In genomic region chr2:130818838-130819647, GRCm38 (mm10) we compare ENCODE assay signal across 9 mouse cellular contexts.
DNase-seq lines count a peak whose midpoint lies in the region; ATAC-seq lines count a peak whose summit lies in the region.
"Had no signal": no experiment of that assay in that cellular context is flagged by ENCODE, and none has a peak within 500 bp of the region (broad histone marks: within the 10 kb centered on the region; RNA-seq: fewer than 3 reads in every experiment).

No protein-coding gene starts in this region.

- ATAC-seq in embryonic facial prominence, embryonic 12.5 days (ENCODE audit: insufficient number of reproducible peaks, insufficient read depth, low FRiP score, low TSS enrichment), result no peak
- ATAC-seq in neural tube, embryonic 12.5 days (ENCODE audit: low FRiP score, low read depth), result peak; percentile 77

- no peak overlapping the region for H3K4me2 ChIP-seq in embryonic facial prominence, embryonic 12.5 days (replicated peaks)
- peak overlapping the region; percentile 23; the same call in 1 of the 2 replicates for H3K4me2 ChIP-seq in neural tube, embryonic 12.5 days (replicated peaks)
- H3K4me2 ChIP-seq: stomach, embryonic 15.5 days had no signal

- no peaks in the 10 kb centered on the region for H3K27me3 ChIP-seq in embryonic facial prominence, embryonic 12.5 days
- H3K27me3 ChIP-seq in embryonic facial prominence, embryonic 10.5 days (replicated peaks; ENCODE audit: low read depth, poor library complexity, severe bottlenecking), result no peaks in the 10 kb centered on the region
- H3K27me3 ChIP-seq in neural tube, embryonic 12.5 days (replicated peaks), result no peaks in the 10 kb centered on the region
- no peaks in the 10 kb centered on the region for H3K27me3 ChIP-seq in limb, embryonic 10.5 days (ENCODE audit: low read depth, poor library complexity, severe bottlenecking)
- H3K27me3 ChIP-seq: stomach, embryonic 15.5 days had no signal

- peak overlapping the region; percentile 50; the same call in 1 of the 2 replicates for H3K27ac ChIP-seq in embryonic facial prominence, embryonic 12.5 days
- H3K27ac ChIP-seq in embryonic facial prominence, embryonic 10.5 days (replicated peaks), result no peak overlapping the region
- peak overlapping the region; percentile 55; the same call in 1 of the 2 replicates for H3K27ac ChIP-seq in neural tube, embryonic 12.5 days
- no peak overlapping the region for H3K27ac ChIP-seq in limb, embryonic 10.5 days
- H3K27ac ChIP-seq: stomach, embryonic 15.5 days had no signal

- no peak overlapping the region for H3K9ac ChIP-seq in embryonic facial prominence, embryonic 12.5 days
- H3K9ac ChIP-seq in neural tube, embryonic 12.5 days, result no peak overlapping the region
- H3K9ac ChIP-seq: stomach, embryonic 15.5 days had no signal

- WGBS in embryonic facial prominence, embryonic 12.5 days, result 42% methylated on average over 11 of the region's 11 CpGs
- WGBS in embryonic facial prominence, embryonic 10.5 days, result 39% methylated on average over 11 of the region's 11 CpGs
- WGBS in neural tube, embryonic 12.5 days, result 21% methylated on average over 11 of the region's 11 CpGs
- 83% methylated on average over 11 of the region's 11 CpGs for WGBS in limb, embryonic 10.5 days

- peaks cover 4% of the 10 kb centered on the region for H3K36me3 ChIP-seq in embryonic facial prominence, embryonic 12.5 days
- peaks cover 30% of the 10 kb centered on the region for H3K36me3 ChIP-seq in embryonic facial prominence, embryonic 10.5 days (replicated peaks)
- H3K36me3 ChIP-seq in neural tube, embryonic 12.5 days, result peaks cover 22% of the 10 kb centered on the region
- peaks cover 7% of the 10 kb centered on the region for H3K36me3 ChIP-seq in limb, embryonic 10.5 days

- H3K4me1 ChIP-seq in embryonic facial prominence, embryonic 12.5 days, result peaks cover 13% of the 10 kb centered on the region
- peaks cover 19% of the 10 kb centered on the region for H3K4me1 ChIP-seq in embryonic facial prominence, embryonic 10.5 days
- peaks cover 7% of the 10 kb centered on the region; the same call in 1 of the 2 replicates for H3K4me1 ChIP-seq in neural tube, embryonic 12.5 days
- H3K4me1 ChIP-seq in limb, embryonic 10.5 days, result peaks cover 10% of the 10 kb centered on the region
- H3K4me1 ChIP-seq: stomach, embryonic 15.5 days had no signal

- DNase-seq in embryonic facial prominence, embryonic 10.5 days (ENCODE audit: low spot score), result no peak
- peak; percentile 80 for DNase-seq in 3T3-L1 (ENCODE audit: low read depth, low spot score)
- DNase-seq in cerebellum, postnatal 14 days, result peak; percentile 35 to 49
- peak; percentile 66 for DNase-seq in layer of hippocampus, adult 11-12 months (ENCODE audit: low spot score)
- DNase-seq in limb, embryonic 10.5 days (ENCODE audit: low spot score), result no peak
- no peak for DNase-seq in thymus, postnatal 4 days

- H3K9me3 ChIP-seq in embryonic facial prominence, embryonic 12.5 days, result no peaks in the 10 kb centered on the region
- H3K9me3 ChIP-seq in embryonic facial prominence, embryonic 10.5 days, result no peaks in the 10 kb centered on the region
- no peaks in the 10 kb centered on the region for H3K9me3 ChIP-seq in neural tube, embryonic 12.5 days
- H3K9me3 ChIP-seq in limb, embryonic 10.5 days (replicated peaks), result no peaks in the 10 kb centered on the region
- H3K9me3 ChIP-seq: stomach, embryonic 15.5 days had no signal

- no peak overlapping the region for H3K4me3 ChIP-seq in embryonic facial prominence, embryonic 12.5 days
- no peak overlapping the region for H3K4me3 ChIP-seq in embryonic facial prominence, embryonic 10.5 days
- H3K4me3 ChIP-seq in neural tube, embryonic 12.5 days, result no peak overlapping the region
- no peak overlapping the region for H3K4me3 ChIP-seq in limb, embryonic 10.5 days
- H3K4me3 ChIP-seq: stomach, embryonic 15.5 days had no signal

Comparison
In these comparisons a context has a peak if more than half of its experiments do, and no peak if none do; other contexts are left out.
1. H3K27ac ChIP-seq: peak in embryonic facial prominence, embryonic 12.5 days (single experiment) and neural tube, embryonic 12.5 days (single experiment); none in embryonic facial prominence, embryonic 10.5 days (single experiment) and limb, embryonic 10.5 days (single experiment).
2. DNase-seq: peak in 3T3-L1 (single experiment), cerebellum, postnatal 14 days (2 of 2) and layer of hippocampus, adult 11-12 months (single experiment); none in embryonic facial prominence, embryonic 10.5 days (single experiment), limb, embryonic 10.5 days (single experiment) and thymus, postnatal 4 days (single experiment).